Mouse (Mus musculus): ENCODE measurements at regions not wholly inside any gene's neighbourhood (a gene's known extent, or its start where the extent isn't known, plus 50 kb on each side); places are given as distances from the start of the nearest gene placed in this dataset.

- no peak for DNase-seq (ENCODE audit: low spot score)
These were observed 333.3 kb upstream of the Cwc22 start for GRCm38 (mm10) chr2:78279382-78280056.

DNA sequence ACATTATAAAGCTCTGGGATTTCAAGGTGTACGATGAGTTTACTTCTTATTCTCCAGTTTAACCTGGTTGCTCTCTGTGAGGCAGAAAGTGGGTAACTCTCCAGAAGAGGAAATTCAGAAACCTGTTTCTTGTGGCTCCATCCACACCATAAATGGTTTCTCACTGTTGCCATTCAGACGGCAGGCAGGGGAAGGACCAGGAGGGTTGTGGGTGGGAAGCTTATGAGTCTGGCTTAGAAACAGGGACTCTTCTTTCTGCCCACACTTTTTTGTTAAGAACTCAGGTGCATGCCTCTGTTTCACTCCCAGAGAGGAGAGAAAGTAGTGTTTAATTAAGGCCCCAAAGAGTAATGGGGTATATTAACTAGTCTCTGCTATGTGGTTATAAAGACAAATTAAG lies 332.5 kb upstream of the Cwc22 start:
- DNase-seq (ENCODE audit: low spot score) = no peak

DNA sequence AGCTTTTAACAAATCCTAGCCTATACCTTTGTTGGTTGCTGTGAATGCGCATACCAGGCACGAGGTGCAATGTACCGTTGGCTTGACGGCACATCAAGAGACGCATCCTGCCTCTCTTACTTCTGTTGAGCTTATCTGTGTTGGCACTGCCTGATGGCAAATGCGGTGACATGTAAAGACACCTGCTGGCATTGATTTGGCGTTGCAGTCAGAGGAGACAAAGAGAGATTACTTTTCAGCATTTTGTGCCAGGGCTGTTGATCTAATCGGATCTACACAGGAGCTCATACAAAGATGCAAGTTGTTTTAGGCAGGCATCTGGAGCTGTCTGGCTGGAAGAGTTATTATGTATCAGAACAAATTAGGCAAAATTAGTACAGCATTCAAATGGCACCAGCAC lies 331.5 kb upstream of the Cwc22 start:
- no peak for DNase-seq (ENCODE audit: low spot score)

DNA sequence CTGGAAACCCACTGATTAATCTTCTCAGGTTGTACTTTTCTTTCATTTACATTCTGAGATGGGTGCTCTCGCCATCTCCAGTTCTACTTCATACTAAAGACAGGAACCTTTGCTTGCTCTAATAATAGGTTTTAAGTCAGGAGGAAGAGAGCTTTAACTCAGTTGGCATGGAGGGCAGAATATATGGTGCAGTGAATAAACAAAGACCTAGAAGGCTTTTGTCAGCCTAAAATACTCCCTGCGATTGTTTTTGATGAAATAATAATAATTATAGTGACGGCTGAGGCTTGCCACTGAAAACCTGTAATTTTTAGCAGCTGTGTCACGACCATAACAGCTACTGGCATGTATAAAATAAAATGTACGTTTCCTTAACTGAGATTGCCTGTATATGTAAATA lies 327.9 kb upstream of the Cwc22 start:
- DNase-seq (ENCODE audit: low spot score) = no peak

GRCm38 (mm10) chr2:78268705-78269104 lies 322.5 kb upstream of the Cwc22 start:
- no peak for DNase-seq (ENCODE audit: low spot score)

DNA sequence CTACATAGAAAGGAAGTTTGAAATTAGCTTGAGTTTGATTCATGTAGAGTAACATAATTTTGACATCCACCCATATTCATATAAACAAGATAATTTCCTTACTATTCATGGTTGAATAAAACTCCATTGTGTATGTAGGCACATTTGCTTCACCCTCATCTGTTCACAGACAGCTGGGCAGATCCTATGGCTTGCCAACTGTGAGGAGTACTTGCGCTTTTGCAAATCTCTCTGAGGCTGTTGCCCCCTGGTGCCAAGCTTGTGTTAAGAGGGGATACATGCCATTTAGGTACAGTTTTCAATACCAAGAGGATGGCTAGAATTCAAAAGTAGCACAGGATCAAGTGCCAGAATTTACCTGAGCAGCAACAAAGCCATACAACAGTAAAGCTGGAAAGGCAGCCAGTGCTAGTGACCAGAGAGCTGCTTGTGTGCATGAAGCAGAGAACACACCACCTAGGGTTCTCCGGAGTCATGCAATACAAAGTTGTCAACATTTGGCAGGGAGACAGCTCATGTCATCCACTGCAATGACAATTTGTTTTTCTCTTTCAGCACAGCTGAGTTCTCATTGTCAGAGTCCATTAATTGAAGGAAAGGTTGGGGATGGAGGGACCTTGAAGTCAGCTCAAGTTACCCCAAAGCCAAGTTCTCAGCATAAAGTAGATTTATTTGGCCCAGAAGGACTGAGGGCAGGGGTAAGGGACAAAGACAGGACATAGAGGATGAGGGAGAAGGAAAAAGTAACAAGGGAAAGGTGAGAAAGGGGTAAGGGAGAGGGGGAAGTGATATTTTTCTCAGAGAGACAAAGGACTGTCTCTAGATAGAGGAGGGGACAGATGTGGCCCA lies 321.6 kb upstream of the Cwc22 start:
- DNase-seq (ENCODE audit: low spot score) = no peak

- no peak for DNase-seq (ENCODE audit: low spot score)
These were observed 307.5 kb upstream of the Cwc22 start for GRCm38 (mm10) chr2:78253601-78254097.

DNA sequence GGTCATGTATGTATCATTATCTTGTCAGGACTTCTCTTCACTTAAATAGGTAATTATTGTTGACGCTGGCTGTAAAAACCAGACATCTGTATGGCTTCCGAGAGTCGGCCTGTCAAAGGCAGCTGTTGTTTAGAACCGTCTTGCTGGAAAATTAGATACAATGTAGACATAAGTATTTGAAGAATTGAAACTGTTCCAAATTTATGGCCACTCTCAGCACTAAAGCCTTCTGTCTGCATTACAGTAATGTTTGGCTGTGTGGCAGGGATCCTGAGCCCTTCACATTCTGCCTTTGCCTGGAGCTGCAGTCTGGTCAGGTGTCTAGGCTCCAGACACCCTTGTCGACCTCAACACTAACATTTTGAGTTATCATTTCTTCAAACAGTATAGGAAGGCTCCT lies 300.2 kb upstream of the Cwc22 start:
- DNase-seq (ENCODE audit: low spot score) = no peak

DNA sequence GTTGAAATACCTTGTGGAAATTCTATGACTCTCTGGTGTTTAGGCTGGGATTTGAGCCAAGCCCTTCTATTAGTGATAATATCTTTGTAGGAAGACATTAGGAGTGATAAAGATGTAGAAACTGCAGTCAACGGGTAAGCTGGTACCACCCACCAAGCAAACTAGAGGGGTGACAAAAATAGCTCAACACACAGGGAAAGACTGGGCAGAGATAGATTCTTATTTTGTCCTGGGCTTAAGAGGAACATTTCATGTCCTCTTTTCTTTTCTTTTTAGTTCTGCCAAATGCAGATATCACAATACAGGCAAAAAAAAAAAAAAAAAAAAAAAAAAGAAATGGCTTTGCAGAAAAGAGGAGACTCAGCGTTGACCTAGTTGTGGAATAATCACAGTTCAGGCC lies 294.1 kb upstream of the Cwc22 start:
- no peak for DNase-seq (ENCODE audit: low spot score)

DNA sequence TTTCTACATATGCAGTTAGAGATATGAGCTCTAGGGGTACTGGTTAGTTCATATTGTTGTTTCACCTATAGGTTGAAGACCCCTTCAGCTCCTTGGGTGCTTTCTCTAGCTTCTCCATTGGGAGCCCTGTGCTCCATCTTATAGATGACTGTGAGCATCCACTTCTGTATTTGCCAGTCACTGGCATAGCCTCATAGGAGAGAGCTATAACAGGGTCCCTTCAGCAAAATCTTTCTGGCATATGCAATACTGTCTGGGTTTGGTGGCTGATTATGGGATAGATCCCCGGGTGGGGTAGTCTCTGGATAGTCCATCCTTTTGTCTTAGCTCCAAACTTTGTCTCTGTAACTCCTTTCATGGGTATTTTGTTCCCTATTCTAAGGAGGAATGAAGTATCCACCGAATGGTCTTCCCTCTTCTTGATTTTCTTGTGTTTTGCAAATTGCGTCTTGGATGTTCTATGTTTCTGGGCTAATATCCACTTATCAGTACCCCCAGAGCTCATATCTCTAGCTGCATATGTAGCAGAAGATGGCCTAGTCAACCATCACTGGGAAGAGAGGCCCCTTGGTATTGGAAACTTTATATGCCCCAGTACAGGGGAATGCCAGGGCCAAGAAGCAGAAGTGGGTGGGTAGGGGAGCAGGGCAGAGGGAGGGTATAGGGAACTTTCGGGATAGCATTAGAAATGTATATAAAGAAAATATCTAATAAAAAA lies 279.4 kb upstream of the Cwc22 start:
- DNase-seq (ENCODE audit: low spot score) = peak; percentile 6

DNA sequence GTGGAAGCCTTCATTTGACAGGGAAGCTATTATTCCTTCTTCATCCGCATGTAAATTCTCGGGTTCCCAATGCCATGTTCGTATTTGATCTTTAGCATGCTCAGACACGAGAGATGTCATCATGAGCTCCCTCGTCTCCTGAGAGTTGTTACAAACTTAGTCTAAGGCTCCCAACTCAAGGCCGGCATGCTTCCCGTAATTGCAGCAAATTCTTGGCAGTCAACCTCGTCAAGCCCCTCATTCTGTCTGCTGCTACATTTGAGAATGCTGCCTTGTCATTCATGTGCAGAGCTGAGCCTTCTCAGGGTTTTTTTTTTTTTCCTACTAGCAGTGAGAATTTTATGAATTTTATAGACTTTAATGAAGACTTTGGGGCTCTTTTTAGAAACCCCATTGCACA lies 268.3 kb upstream of the Cwc22 start:
- DNase-seq (ENCODE audit: low spot score) = no peak

- no peak for DNase-seq (ENCODE audit: low spot score)
These were observed 258.9 kb upstream of the Cwc22 start for GRCm38 (mm10) chr2:78205125-78205524.

DNA sequence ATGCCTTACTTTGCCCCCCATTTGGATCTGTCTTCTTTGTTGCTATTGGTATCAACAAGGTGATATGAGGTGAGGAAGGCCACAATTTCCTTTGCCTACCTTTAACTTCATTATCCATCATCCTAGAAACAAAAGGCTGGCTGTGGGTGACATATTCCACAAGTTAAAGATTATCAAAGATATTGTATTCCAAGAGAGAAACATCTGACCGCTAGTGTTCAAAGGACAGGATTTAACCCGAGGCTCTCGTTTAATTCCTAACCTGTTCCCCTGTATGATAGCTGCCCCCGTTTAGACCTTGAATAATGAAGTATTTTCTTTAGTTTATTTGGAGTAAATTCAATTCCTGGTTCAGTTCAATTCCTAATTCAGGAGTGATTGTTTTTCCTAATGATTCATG lies 249.8 kb upstream of the Cwc22 start:
- no peak for DNase-seq (ENCODE audit: low spot score)

DNA sequence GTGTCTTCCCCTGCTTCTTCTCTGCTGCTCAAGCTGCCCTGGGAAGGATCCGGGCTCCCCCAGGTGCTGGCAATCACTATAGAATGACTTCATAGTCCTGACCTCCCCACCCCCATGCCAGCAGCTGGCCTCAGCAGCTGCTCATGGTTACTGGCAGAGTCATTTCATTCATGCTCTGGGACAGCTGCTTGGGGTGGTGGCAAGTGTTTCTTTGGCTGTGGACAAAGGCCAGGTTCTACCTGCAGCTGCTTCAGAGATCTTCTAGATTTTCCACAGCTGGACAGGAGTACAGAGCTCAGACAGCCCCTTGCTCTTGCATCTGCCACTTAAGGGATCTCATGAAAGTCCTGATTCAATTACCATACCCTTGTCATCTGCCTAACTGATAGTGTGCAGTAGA lies 243.4 kb upstream of the Cwc22 start:
- DNase-seq (ENCODE audit: low spot score) = no peak

DNA sequence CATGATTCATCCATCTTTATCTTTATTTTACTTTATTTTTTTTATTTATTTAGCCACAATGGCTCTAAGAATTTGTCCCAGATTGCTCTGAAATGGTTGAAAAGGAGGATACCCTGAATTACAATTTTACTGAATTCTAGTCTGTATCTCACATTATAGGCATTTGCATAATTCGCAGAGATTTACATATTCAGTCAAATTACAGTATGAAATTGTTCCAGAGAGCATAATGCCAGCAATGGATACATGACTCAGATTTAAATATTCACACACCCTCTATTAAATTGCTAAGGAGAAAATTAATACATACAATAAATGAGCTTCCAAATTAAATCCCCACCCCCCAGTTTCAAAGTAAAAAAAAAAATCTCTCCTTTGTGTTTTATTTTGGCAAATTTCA lies 238.8 kb upstream of the Cwc22 start:
- DNase-seq (ENCODE audit: low spot score) = no peak

GRCm38 (mm10) chr2:78173784-78174183 lies 227.6 kb upstream of the Cwc22 start:
- DNase-seq (ENCODE audit: low spot score) = no peak

GRCm38 (mm10) chr2:78172819-78173218 lies 226.6 kb upstream of the Cwc22 start:
- peak; percentile 5 for DNase-seq (ENCODE audit: low spot score)

DNA sequence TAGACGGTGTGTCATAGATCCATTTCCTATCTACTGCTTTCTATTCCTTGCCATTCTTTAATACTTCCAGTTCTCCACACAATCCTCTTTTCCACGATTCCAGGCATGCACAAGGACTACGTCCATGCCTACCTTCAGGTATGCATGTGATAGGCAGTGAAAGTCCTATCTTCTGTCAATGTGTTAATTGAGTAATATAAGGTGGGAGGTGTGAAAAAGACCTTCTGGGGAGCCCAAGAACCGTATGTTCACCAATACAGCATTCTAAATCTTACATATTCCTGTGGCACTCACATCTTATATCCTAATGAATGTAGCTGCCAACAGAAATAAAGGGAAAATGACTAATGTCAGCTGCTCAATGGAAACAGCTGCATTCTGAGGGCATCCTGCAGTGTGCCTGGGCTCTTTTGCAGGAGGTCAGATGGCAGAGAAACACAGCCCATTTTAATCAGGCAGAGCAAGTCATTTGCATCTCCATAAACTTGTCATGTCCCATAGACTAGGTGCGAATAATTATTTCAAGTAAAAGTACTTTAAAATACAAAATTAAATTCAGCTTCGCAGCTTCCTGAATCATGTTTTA lies 224.1 kb upstream of the Cwc22 start:
- DNase-seq (ENCODE audit: low spot score) = no peak

DNA sequence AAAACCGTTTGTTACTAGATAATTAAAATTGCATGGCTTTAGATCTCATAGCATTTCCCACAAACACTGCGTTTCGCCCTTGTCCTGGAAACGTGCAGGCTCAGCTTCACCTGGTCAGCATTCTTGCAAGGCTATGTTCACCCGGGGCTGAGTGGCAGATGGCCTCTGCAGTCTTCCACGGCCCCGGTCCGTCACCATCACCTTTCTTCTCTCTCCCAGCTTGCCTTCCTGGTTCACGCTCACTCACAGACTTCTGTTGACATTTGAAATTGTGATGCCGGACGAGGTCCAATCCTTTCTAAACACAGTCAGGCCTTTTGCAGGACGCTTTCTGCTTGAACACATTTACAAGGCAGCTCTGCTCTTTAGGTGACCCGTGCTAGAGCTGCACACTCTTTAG lies 219.3 kb upstream of the Cwc22 start:
- no peak for DNase-seq (ENCODE audit: low spot score)

- no peak for DNase-seq (ENCODE audit: low spot score)
These were observed 213.8 kb upstream of the Cwc22 start for GRCm38 (mm10) chr2:78159877-78160485.

GRCm38 (mm10) chr2:78110335-78110734 lies 164.2 kb upstream of the Cwc22 start:
- DNase-seq (ENCODE audit: low spot score) = no peak

GRCm38 (mm10) chr2:78095536-78095935 lies 149.4 kb upstream of the Cwc22 start:
- DNase-seq (ENCODE audit: low spot score) = no peak

All from c-Kit-positive CD71-positive TER-119-positive erythroid progenitor cells, embryonic 14.5 days (primary cell).